Mouse (Mus musculus): ENCODE data around the gene Usp25.

The Usp25 gene

DNA sequence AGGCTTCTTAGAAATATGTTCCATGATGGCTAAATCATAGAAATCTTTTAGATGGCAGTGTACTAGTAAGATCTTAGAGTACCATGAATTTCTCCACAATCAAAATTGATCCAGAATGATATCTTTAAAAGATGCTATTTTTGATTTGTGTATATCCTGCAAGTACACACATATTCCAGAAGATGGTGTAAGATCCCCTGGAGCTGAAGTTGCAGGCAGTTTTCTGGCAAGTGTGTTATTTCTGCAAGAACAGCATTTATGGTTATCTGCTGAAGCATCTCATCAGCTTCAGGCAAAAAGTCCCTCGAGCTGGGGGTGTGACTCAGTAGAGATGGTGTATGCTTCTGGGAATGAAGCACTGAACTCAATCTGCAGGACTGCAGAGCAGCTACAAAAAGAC, 112.4 kb downstream of the Usp25 start:
- in situ Hi-C loops (cut with MboI, MseI) = no loop called here

- in situ Hi-C loops (cut with MboI, MseI) = no loop called here
Measured at GRCm38 (mm10) chr16:77128683-77129082, 115.2 kb downstream of the Usp25 start.

- in situ Hi-C loops (cut with MboI, MseI) = no loop called here
Measured at GRCm38 (mm10) chr16:77133055-77133454, 119.5 kb downstream of the Usp25 start.

- in situ Hi-C loops (cut with MboI, MseI) = no loop called here
Measured at GRCm38 (mm10) chr16:77140651-77141050, 127.1 kb downstream of the Usp25 start.

- in situ Hi-C loops (cut with MboI, MseI) = no loop called here
Measured at GRCm38 (mm10) chr16:77146801-77147200, 133.3 kb downstream of the Usp25 start.

- in situ Hi-C loops (cut with MboI, MseI) = no loop called here
Measured at GRCm38 (mm10) chr16:77150338-77150737, 136.8 kb downstream of the Usp25 start.

DNA sequence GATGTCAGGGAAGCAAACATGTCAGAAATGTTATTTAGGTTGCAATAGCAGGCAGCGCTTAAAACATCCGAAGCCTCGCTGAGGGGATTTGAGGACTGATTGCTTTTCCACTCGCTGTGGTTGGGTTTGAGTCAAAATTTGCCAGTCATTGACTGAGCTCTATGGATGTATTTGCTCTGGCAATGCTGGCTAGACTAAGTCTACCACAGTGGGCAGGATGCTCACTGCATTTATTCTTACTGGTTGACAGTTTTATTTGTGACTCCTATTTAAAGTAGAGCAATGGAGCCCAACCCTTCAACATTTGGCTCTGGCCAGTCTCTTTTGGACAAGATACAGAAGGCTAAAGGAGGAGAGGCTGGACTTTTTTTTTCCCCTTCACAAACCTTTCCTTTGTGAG, 137.4 kb downstream of the Usp25 start:
- in situ Hi-C loops (cut with MboI, MseI) = no loop called here

DNA sequence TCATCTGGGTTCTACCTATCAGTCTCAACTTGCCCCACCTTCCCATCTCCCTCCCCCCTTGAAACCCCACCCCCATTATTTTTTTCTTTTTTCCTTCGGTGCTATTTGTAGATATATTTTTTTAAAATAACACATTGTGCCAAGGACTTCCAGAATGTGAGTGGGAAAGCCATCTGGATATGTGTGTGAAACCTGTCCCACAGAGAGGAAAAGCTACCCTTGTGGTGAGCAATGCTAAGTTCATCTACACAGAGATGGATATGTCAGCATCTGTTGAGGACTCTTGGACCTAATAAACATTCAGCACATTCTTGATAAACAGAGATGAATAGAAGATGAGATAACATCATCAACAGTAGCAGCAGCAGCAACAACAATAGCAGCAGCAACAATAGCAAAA, 138.8 kb downstream of the Usp25 start:
- in situ Hi-C loops (cut with MboI, MseI) = no loop called here

- in situ Hi-C loops (cut with MboI, MseI) = no loop called here
Measured at GRCm38 (mm10) chr16:77153216-77153715, 139.8 kb downstream of the Usp25 start.

GRCm38 (mm10) chr16:77153815-77154214, 140.3 kb downstream of the Usp25 start:
- in situ Hi-C loops (cut with MboI, MseI) = no loop called here

GRCm38 (mm10) chr16:77154831-77155230, 141.3 kb downstream of the Usp25 start:
- in situ Hi-C loops (cut with MboI, MseI) = no loop called here
